Mouse (Mus musculus) cerebellum, adult 2 months (tissue): ENCODE results near the gene Gm44596. TPM values are rescaled to one million over a fixed set of nuclear protein-coding genes. Genes with fewer than 3 reads are reported as not detected.
A peak's percentile ranks its signal among the peaks of the same experiment; 100 is the strongest.

Experiments
- DNase-seq, 2 experiments: peaks; one replicate each; pipeline ENCODE4 v3.0.0; 2021
- H3K27ac ChIP-seq: fragments of 200-500 bp; 2 replicates; pipeline ENCODE4 v1.5.1; 2012; ENCODE audit warnings: low read length, control low read depth, inconsistent platforms; ENCODE audit not compliant: insufficient read depth
- H3K27me3 ChIP-seq: fragments of 200-500 bp; 2 replicates; pipeline ENCODE4 v1.6.1; 2012; ENCODE audit warnings: inconsistent platforms, mild to moderate bottlenecking, low read length, moderate library complexity; ENCODE audit not compliant: control insufficient read depth, insufficient read depth
- H3K4me1 ChIP-seq: fragments of 200-500 bp; 2 replicates; pipeline ENCODE4 v1.6.1; 2011; ENCODE audit warnings: low read length; ENCODE audit not compliant: control insufficient read depth, insufficient read depth
- H3K4me3 ChIP-seq: fragments of 200-500 bp; replicated peaks from 2 replicates; pipeline ENCODE3; 2011; ENCODE audit warnings: mild to moderate bottlenecking, low read depth, low read length, control low read depth; ENCODE audit not compliant: insufficient read depth
- CTCF ChIP-seq: fragments of 200-500 bp; IDR thresholded peaks from 2 replicates; pipeline ENCODE4 v1.5.1; 2011; ENCODE audit warnings: low read depth, mild to moderate bottlenecking, control low read depth, low read length, moderate library complexity, borderline replicate concordance; ENCODE audit not compliant: insufficient read depth
- POLR2A ChIP-seq: fragments of 200-500 bp; IDR thresholded peaks from 2 replicates; pipeline ENCODE4 v1.6.1; 2011; ENCODE audit warnings: low read length, control low read depth, borderline replicate concordance; ENCODE audit not compliant: insufficient read depth
- WGBS: fragments of 180-500 bp; shearing (Covaris S2); methylation state at CpG from one replicate; pipeline ENCODE4 v1.1.7; 2018; 5-methylcytosine and 5-hydroxymethylcytosine counted together
- polyA plus RNA-seq: library from polyadenylated mRNA; depleted of rRNA; stranded (reverse); fragments of >200 nt; gene quantifications from 2 replicates; pipeline ENCODE4 v1.2.3, GENCODE M21; 2012

The Gm44596 gene
- polyA plus RNA-seq, 1 experiment = not detected

DNA sequence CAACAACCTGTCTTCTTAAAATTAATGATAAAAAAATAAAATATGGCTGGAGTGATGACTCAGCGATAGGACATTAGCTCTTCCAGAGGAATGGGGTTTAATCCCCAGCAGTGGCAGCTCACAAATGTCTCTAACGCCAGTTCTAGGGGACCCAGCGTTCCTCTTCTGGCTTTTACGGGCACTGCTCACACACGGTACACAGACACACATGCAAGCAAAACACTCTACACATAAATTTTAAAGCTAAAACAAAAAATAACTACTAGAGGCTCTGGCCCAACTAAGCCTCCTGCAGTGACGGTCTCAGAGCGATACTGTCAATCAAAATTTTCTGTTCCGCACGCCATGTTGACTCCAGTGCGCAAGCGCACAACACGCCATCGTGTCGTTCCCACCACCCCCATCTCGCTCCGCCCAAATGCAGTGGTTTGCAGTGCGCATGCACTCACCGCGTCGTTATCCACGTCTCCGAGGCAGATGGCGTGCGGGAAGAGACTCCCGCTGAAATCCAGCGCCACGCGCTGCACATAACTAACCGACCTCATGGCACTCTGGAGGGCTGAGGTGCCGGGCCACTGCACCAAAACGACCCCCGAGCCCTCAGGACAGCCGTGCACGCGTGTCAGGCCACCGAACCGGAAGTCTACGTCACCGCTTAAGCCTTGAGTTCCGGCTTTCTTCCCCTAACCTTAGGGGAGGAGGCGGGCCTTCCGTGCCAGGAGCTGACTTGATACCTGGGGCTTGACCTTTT lies 49.1 kb downstream of the Gm44596 start, which contains the start of gene Itfg2:
Itfg2 (minus strand) TSS at position 663 of the 751 bp plus-strand sequence.
- TF ChIP-seq POLR2A (peak; percentile 95; the same call in 1 of the 2 replicates), CTCF (no peak)
- Histone ChIP-seq H3K27ac (peak within 1 kb of the TSS; percentile 99), H3K4me1 (no peaks in the 10 kb centered on the region; the same call in 1 of the 2 replicates), H3K4me3 (peak within 1 kb of the TSS; percentile 82), H3K27me3 (no peaks in the 10 kb centered on the region)
- peak; percentile 97 to 98 for DNase-seq
- under 1% methylated on average over 42 of the region's 42 CpGs for WGBS

DNA sequence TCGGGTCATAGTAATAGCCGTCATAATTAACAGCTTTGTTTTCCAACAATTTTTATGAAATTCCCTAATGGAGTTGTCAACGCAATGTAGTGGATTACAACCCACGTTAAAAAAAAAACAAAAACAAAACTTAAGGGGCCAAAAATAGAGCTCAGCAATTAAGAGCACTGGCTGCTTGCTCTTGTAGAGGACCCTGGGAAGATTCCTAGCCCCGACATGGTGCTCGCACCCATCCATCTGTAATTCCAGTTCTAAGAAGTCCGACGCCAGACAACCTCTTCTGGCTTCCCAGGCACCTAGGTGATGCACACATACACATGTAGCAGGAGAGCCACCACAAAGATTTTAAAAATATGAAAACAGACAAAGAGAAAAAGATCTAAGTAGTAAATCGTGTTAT lies 49.7 kb downstream of the Gm44596 start:
- peak overlapping the region; percentile 82 for H3K4me3 ChIP-seq
- no peaks in the 10 kb centered on the region for H3K27me3 ChIP-seq
- no peaks in the 10 kb centered on the region; the same call in 1 of the 2 replicates for H3K4me1 ChIP-seq
- WGBS = 22% methylated on average over 9 of the region's 9 CpGs
- peak overlapping the region; percentile 99; the same call in 1 of the 2 replicates for H3K27ac ChIP-seq
- peak in 1 of 2 experiments; percentile 43 for DNase-seq
- TF ChIP-seq POLR2A (no peak), CTCF (no peak)

- 98% methylated on average over 5 of the region's 5 CpGs for WGBS
These were observed 52.3 kb downstream of the Gm44596 start for GRCm38 (mm10) chr6:128427571-128427970.

DNA sequence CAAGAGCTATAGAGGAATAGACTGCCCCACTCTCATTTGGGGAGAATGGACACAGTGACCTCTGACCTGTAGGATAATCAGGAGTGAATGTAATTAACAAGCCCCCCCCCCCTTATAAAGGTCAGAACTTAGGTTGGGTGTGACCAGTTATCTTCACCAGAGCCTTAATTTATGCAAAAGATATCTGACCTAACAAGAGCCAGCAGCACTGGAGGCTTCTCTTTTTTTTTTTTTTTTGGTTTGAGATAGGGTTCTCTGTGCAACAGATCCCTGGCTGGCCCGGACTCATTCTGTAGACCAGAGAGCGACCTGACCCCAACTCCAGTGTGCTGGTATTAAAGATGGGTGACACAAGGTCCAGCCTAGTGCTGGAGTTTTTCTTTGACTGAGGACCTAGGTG lies 54.0 kb downstream of the Gm44596 start:
- TF ChIP-seq POLR2A (no peak), CTCF (no peak)
- 96% methylated on average over 2 of the region's 2 CpGs for WGBS
- peaks cover 21% of the 10 kb centered on the region for H3K4me1 ChIP-seq
- no peak overlapping the region for H3K27ac ChIP-seq
- no peaks in the 10 kb centered on the region for H3K27me3 ChIP-seq
- no peak for DNase-seq
- no peak overlapping the region for H3K4me3 ChIP-seq

More at GRCm38 (mm10) chr6:128427571-128427970, 52.3 kb downstream of the Gm44596 start:
- no peak overlapping the region for H3K4me3 ChIP-seq
- no peak for DNase-seq
- H3K27me3 ChIP-seq = no peaks in the 10 kb centered on the region
- H3K27ac ChIP-seq = no peak overlapping the region
- TF ChIP-seq CTCF = no peak
- TF ChIP-seq POLR2A = no peak
- peaks cover 7% of the 10 kb centered on the region; the same call in 1 of the 2 replicates for H3K4me1 ChIP-seq

DNA sequence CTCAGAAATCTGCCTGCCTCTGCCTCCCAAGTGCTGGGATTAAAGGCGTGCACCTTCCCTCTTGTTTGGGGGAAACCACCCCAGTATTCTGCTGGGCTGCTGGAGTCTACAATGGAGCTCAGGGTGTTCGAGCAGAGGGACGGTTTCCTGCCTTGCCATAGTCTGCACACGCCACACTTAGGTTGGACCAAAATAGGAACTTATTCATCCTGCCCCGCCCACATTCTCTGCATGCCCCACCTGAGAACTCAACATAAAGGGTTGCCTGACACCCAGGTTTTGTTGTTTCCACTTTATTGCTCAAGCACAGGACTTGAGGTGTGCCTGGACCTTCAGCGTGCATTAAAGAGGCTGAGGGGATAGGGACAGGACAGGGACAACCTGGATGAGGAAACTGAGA lies 54.5 kb downstream of the Gm44596 start:
- H3K27me3 ChIP-seq = no peaks in the 10 kb centered on the region
- no peak overlapping the region for H3K27ac ChIP-seq
- WGBS = 93% methylated on average over 6 of the region's 6 CpGs
- no peak overlapping the region for H3K4me3 ChIP-seq
- DNase-seq = no peak
- H3K4me1 ChIP-seq = peaks cover 25% of the 10 kb centered on the region
- TF ChIP-seq POLR2A (no peak), CTCF (no peak)

GRCm38 (mm10) chr6:128432356-128432915 lies 57.1 kb downstream of the Gm44596 start:
- TF ChIP-seq POLR2A (no peak), CTCF (no peak)
- DNase-seq = peak; percentile 77 to 81
- H3K27me3 ChIP-seq = no peaks in the 10 kb centered on the region
- no peak overlapping the region for H3K4me3 ChIP-seq
- peak overlapping the region; percentile 49 for H3K27ac ChIP-seq
- peaks cover 32% of the 10 kb centered on the region for H3K4me1 ChIP-seq
- WGBS = 17% methylated on average over 13 of the region's 13 CpGs

GRCm38 (mm10) chr6:128433566-128433965 lies 58.3 kb downstream of the Gm44596 start:
- Histone ChIP-seq H3K4me1 (peaks cover 32% of the 10 kb centered on the region), H3K4me3 (no peak overlapping the region), H3K27ac (peak overlapping the region; percentile 49), H3K27me3 (no peaks in the 10 kb centered on the region)
- TF ChIP-seq CTCF (no peak), POLR2A (no peak)
- DNase-seq = peak; percentile 77 to 83
- WGBS = 13% methylated on average over 13 of the region's 13 CpGs
